Mouse (Mus musculus) neural tube, embryonic 15.5 days (tissue): ENCODE measurements around the gene Ddhd1. TPM values are rescaled to one million over a fixed set of nuclear protein-coding genes. Genes with fewer than 3 reads are reported as not detected.
A peak's percentile ranks its signal among the peaks of the same experiment; 100 is the strongest.

Experiments used
- ATAC-seq: fragments of 200-750 bp; cut with Nextera tagmentation; 2 replicates; pipeline ENCODE4 v1.8.0; 2017; ENCODE audit warnings: mild to moderate bottlenecking, moderate TSS enrichment, moderate library complexity; ENCODE audit not compliant: low FRiP score
- H3K27ac ChIP-seq: fragments of 300-500 bp; sonication (generic); replicated peaks from 2 replicates; pipeline ENCODE4 v1.5.1; 2015; ENCODE audit warnings: mild to moderate bottlenecking, inconsistent platforms
- H3K27me3 ChIP-seq: fragments of 300-500 bp; sonication (generic); replicated peaks from 2 replicates; pipeline ENCODE4 v1.6.1; 2015; ENCODE audit warnings: inconsistent platforms
- H3K36me3 ChIP-seq: fragments of 300-500 bp; sonication (generic); 2 replicates; pipeline ENCODE4 v1.6.1; 2015; ENCODE audit warnings: inconsistent platforms
- H3K4me1 ChIP-seq: fragments of 300-500 bp; sonication (generic); 2 replicates; pipeline ENCODE4 v1.6.1; 2015; ENCODE audit warnings: inconsistent platforms
- H3K4me2 ChIP-seq: fragments of 300-500 bp; sonication (generic); 2 replicates; pipeline ENCODE4 v1.6.1; 2015; ENCODE audit warnings: inconsistent platforms, mild to moderate bottlenecking, moderate library complexity
- H3K4me3 ChIP-seq: fragments of 300-500 bp; sonication (generic); replicated peaks from 2 replicates; pipeline ENCODE4 v1.5.1; 2015; ENCODE audit warnings: mild to moderate bottlenecking, inconsistent platforms
- H3K9ac ChIP-seq: fragments of 300-500 bp; sonication (generic); replicated peaks from 2 replicates; pipeline ENCODE4 v1.6.1; 2015; ENCODE audit warnings: mild to moderate bottlenecking, inconsistent platforms
- H3K9me3 ChIP-seq: fragments of 300-500 bp; sonication (generic); replicated peaks from 2 replicates; pipeline ENCODE4 v1.6.1; 2016; ENCODE audit warnings: inconsistent platforms
- WGBS: fragments of 180-500 bp; shearing (Covaris S2); methylation state at CpG from one replicate; pipeline ENCODE4 v1.1.7; 2015; ENCODE audit warnings: mixed read lengths; 5-methylcytosine and 5-hydroxymethylcytosine counted together
- polyA plus RNA-seq: library from polyadenylated mRNA; unstranded; fragments of >200 nt; fragmentation: Nextera tagmentation; extraction: Ambion mirVana; gene quantifications from 2 replicates; pipeline ENCODE4 v1.2.1, GENCODE M21; 2015

Ddhd1 gene
- 20.0 and 20.1 TPM in 2 replicates for polyA plus RNA-seq

GRCm38 (mm10) chr14:45657641-45658611 is at the start of gene Ddhd1:
Ddhd1 (minus strand) TSS chr14:45658143.
- Histone ChIP-seq H3K36me3 (no peaks in the 10 kb centered on the region), H3K4me1 (peaks cover 35% of the 10 kb centered on the region), H3K4me3 (peak within 1 kb of the TSS; percentile 92), H3K27ac (peak within 1 kb of the TSS; percentile 95), H3K9ac (peak within 1 kb of the TSS; percentile 96), H3K27me3 (no peaks in the 10 kb centered on the region), H3K4me2 (peak within 1 kb of the TSS; percentile 81), H3K9me3 (no peaks in the 10 kb centered on the region)
- WGBS = under 1% methylated on average over 120 of the region's 123 CpGs
- ATAC-seq = peak; percentile 95

GRCm38 (mm10) chr14:45707176-45707910 is 49.4 kb upstream of the Ddhd1 start:
- no peaks in the 10 kb centered on the region for H3K9me3 ChIP-seq
- no peaks in the 10 kb centered on the region for H3K36me3 ChIP-seq
- no peak overlapping the region for H3K4me3 ChIP-seq
- H3K27ac ChIP-seq = no peak overlapping the region
- no peaks in the 10 kb centered on the region for H3K4me1 ChIP-seq
- 49% methylated on average over 3 of the region's 3 CpGs for WGBS
- H3K27me3 ChIP-seq = no peaks in the 10 kb centered on the region
- H3K9ac ChIP-seq = no peak overlapping the region
- H3K4me2 ChIP-seq = no peak overlapping the region
- ATAC-seq = no peak

- no peak for ATAC-seq
- no peak overlapping the region for H3K4me3 ChIP-seq
- H3K36me3 ChIP-seq = no peaks in the 10 kb centered on the region
- H3K4me2 ChIP-seq = no peak overlapping the region
- H3K9me3 ChIP-seq = no peaks in the 10 kb centered on the region
- H3K9ac ChIP-seq = no peak overlapping the region
- no peak overlapping the region for H3K27ac ChIP-seq
- no peaks in the 10 kb centered on the region for H3K4me1 ChIP-seq
- H3K27me3 ChIP-seq = no peaks in the 10 kb centered on the region
- 75% methylated on average over 6 of the region's 6 CpGs for WGBS
Observed at GRCm38 (mm10) chr14:45700031-45700572, 42.2 kb upstream of the Ddhd1 start.

DNA sequence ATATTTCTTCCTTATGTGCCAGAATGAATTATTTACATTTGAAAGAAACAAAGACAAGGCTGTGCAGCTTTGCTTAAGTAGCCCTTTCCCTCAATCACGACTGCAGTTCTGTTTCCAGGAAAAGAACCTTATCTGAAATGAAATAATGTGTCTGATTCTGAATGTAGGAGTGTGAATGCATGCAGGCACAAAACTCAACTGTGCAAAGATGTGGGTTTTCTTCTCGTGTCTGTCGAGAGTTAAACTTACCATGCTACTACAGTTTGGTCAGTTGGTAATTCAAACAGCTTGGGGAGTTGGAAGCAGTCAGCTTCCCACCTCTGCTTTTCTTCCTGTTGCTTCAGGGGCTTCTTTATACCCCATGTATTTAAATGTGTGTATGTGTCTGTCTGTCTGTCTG is 40.9 kb upstream of the Ddhd1 start:
- no peak overlapping the region for H3K4me2 ChIP-seq
- no peaks in the 10 kb centered on the region for H3K36me3 ChIP-seq
- WGBS = 62% methylated on average over 3 of the region's 3 CpGs
- no peaks in the 10 kb centered on the region for H3K4me1 ChIP-seq
- no peak overlapping the region for H3K4me3 ChIP-seq
- no peaks in the 10 kb centered on the region for H3K27me3 ChIP-seq
- ATAC-seq = no peak
- H3K27ac ChIP-seq = no peak overlapping the region
- no peaks in the 10 kb centered on the region for H3K9me3 ChIP-seq
- no peak overlapping the region for H3K9ac ChIP-seq

- Histone ChIP-seq H3K9me3 (no peaks in the 10 kb centered on the region), H3K4me2 (no peak overlapping the region), H3K4me1 (0 out of 2 replicates have a peak, but pooled peaks cover 1% of the 10 kb centered on the region), H3K27ac (no peak overlapping the region), H3K9ac (no peak overlapping the region), H3K27me3 (no peaks in the 10 kb centered on the region), H3K36me3 (no peaks in the 10 kb centered on the region), H3K4me3 (no peak overlapping the region)
- 98% methylated on average over 2 of the region's 2 CpGs for WGBS
- no peak for ATAC-seq
Observed at GRCm38 (mm10) chr14:45696098-45696497, 38.2 kb upstream of the Ddhd1 start.

- WGBS = 92% methylated on average over 2 of the region's 2 CpGs
- no peak for ATAC-seq
- no peaks in the 10 kb centered on the region for H3K36me3 ChIP-seq
Observed at GRCm38 (mm10) chr14:45693891-45694290, 35.9 kb upstream of the Ddhd1 start.

DNA sequence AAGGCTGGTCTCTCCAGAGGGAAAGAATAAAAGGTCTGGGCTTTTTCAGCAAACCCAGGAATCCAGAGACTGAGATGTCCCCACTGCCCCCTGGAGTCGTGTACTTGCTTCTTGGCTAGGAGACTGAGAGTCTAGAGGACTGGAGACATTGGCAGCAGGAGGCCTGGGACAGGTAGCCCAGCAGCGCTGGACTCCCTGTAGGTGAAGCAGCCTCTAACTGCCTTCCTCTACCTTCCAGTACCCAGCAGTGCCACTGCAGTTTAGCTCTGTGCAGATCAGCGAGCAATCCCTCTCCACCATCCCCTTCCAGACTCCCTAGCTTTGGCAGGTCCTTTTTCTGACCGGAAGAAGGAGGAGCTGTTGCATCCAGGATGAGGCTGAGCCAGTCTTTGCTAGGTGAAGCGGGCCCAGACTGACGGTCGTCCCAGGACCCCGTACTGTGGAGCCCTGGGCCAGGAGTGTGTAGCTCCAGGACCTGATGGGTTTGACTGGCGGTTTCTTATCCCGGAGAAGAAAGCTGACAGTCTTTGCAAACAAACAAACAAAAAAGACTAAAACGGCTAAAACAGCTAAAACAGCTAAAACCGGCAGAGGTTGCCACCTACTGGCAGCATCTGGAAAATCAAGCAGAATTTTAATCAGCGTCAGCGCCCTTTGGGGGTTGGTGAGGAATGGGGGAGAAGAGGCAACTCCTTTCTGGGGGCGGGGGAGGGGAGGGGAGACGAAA is 32.7 kb upstream of the Ddhd1 start:
- Histone ChIP-seq H3K4me1 (peaks cover 7% of the 10 kb centered on the region), H3K4me3 (peak overlapping the region; percentile 48), H3K9me3 (no peaks in the 10 kb centered on the region), H3K4me2 (peak overlapping the region; percentile 61), H3K27me3 (no peaks in the 10 kb centered on the region), H3K36me3 (no peaks in the 10 kb centered on the region), H3K9ac (peak overlapping the region; percentile 56), H3K27ac (peak overlapping the region; percentile 79)
- WGBS = 3% methylated on average over 16 of the region's 16 CpGs
- peak; percentile 91 for ATAC-seq

More at GRCm38 (mm10) chr14:45693891-45694290, 35.9 kb upstream of the Ddhd1 start:
- Histone ChIP-seq H3K9me3 (no peaks in the 10 kb centered on the region), H3K27me3 (no peaks in the 10 kb centered on the region), H3K27ac (no peak overlapping the region), H3K9ac (no peak overlapping the region), H3K4me2 (no peak overlapping the region), H3K4me1 (peaks cover 7% of the 10 kb centered on the region), H3K4me3 (no peak overlapping the region)

- Histone ChIP-seq H3K4me1 (peaks cover 2% of the 10 kb centered on the region), H3K36me3 (no peaks in the 10 kb centered on the region), H3K27ac (no peak overlapping the region), H3K4me3 (no peak overlapping the region), H3K27me3 (no peaks in the 10 kb centered on the region), H3K9me3 (no peaks in the 10 kb centered on the region), H3K9ac (no peak overlapping the region), H3K4me2 (no peak overlapping the region)
- no peak for ATAC-seq
- WGBS = 85% methylated on average over 2 of the region's 2 CpGs
Observed at GRCm38 (mm10) chr14:45685313-45685712, 27.4 kb upstream of the Ddhd1 start.

- Histone ChIP-seq H3K4me1 (no peaks in the 10 kb centered on the region), H3K27ac (no peak overlapping the region), H3K4me3 (no peak overlapping the region), H3K4me2 (no peak overlapping the region), H3K9ac (no peak overlapping the region), H3K9me3 (no peaks in the 10 kb centered on the region), H3K27me3 (no peaks in the 10 kb centered on the region), H3K36me3 (no peaks in the 10 kb centered on the region)
- WGBS = 48% methylated on average over 6 of the region's 6 CpGs
- no peak for ATAC-seq
Observed at GRCm38 (mm10) chr14:45676722-45677121, 18.8 kb upstream of the Ddhd1 start.

DNA sequence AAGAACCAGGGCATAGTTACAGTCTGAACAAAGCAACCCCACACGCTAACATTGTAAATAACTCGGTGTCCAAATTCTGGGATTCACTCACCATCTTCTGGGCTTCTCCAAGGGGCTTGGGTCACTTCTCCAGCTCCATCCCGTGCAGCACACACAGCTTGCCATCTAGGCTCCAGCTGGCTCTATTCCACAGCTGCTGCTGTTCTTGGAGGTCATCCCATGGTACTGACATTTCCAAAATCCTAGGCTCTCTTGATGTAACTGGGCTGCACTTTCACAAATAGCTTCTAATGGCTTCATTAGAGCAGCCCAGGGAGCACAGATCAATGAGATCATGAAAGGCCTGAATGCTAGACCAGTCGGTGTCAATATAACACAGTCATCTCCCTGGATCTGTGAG is 10.4 kb upstream of the Ddhd1 start:
- ATAC-seq = no peak
- no peaks in the 10 kb centered on the region for H3K36me3 ChIP-seq
- H3K27ac ChIP-seq = no peak overlapping the region
- H3K9me3 ChIP-seq = no peaks in the 10 kb centered on the region
- WGBS = 73% methylated on average over 4 of the region's 4 CpGs
- no peak overlapping the region for H3K4me3 ChIP-seq
- no peaks in the 10 kb centered on the region for H3K4me1 ChIP-seq
- no peak overlapping the region for H3K9ac ChIP-seq
- no peaks in the 10 kb centered on the region for H3K27me3 ChIP-seq
- no peak overlapping the region for H3K4me2 ChIP-seq

DNA sequence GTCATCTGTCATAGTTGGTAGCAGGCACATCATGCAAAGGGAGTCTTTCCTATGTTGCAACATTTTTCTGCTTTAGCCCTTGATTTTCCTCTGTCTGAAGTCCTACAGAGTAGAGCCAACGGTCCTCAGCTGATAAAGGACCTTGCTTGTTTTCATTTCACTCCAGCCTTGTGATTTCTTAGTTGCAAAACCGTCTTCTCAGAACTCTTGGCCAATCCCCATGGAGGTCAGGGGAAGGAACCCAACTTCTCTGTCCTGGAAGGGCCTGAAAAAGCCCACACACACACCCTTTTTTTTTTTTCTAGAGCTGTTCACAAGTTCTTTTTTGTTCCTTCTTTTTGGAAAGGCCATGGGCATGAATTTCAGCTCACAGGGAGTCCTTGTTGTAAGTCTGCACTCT is 9.3 kb upstream of the Ddhd1 start:
- Histone ChIP-seq H3K27ac (no peak overlapping the region), H3K9ac (no peak overlapping the region), H3K4me3 (no peak overlapping the region), H3K9me3 (no peaks in the 10 kb centered on the region), H3K4me2 (no peak overlapping the region), H3K36me3 (no peaks in the 10 kb centered on the region), H3K4me1 (no peaks in the 10 kb centered on the region), H3K27me3 (no peaks in the 10 kb centered on the region)
- no peak for ATAC-seq
- 68% methylated on average over 2 of the region's 2 CpGs for WGBS
